Mouse (Mus musculus): ENCODE data around the gene Gkn3.

Gene Gkn3

GRCm38 (mm10) chr6:87388877-87389276 is at the start of gene Gkn3:
Gkn3 (minus strand) TSS chr6:87388935.
- no peak for DNase-seq (ENCODE audit: extremely low read depth, low read depth, low spot score)

DNA sequence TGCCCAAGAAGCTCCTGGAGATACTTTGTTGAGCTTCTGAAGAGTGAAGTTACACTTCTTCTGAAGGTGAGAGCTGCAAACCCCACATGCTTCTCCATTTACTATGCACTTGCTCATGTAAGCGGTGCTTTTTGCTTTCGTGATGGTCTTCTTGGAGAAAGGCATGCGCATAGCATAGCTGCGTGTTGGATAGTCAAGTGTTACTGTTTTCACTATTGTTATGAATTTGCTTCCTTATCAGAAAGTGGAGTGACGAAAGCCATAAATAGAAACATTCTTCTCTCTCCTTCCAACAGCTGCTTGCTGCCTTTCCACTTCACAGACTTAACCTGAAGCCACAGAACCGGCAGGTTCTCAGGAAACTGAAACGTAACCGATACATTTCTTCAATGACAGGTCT is 48.0 kb upstream of the Gkn3 start:
- DNase-seq (ENCODE audit: extremely low read depth, low read depth, low spot score), result no peak

GRCm38 (mm10) chr6:87435791-87436190 is 47.1 kb upstream of the Gkn3 start:
- no peak for DNase-seq (ENCODE audit: extremely low read depth, low read depth, low spot score)

DNA sequence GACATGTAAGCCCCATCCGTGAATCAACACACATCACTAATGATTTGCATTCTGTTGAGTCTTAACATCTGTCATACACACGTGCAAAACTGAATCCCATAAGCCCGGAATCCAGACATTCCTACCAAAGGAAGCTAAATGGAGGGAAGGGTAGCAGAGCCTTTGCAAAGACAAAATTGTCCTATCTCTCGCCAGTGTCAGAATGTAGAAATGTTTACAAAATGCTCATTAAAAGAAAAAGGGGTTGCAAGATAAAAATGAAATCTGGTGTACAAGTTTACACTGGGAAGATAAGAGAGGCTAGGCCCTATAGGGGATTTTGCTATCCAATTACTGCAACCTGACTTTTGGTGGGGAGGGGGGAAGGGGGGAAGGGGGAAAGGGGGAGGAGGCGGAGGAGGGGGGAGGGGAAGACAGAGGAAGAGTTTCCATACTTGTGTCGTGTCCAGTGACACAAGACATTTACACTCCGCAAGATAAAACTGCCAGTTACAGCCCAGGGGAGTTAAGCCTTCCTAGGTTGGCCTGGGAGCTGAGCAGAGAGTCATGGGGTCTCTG is 39.8 kb upstream of the Gkn3 start, which contains the start of gene Bmp10:
Bmp10 (plus strand) TSS at position 508 of the 558 bp plus-strand sequence.
- DNase-seq (ENCODE audit: extremely low read depth, low read depth, low spot score), result no peak

DNA sequence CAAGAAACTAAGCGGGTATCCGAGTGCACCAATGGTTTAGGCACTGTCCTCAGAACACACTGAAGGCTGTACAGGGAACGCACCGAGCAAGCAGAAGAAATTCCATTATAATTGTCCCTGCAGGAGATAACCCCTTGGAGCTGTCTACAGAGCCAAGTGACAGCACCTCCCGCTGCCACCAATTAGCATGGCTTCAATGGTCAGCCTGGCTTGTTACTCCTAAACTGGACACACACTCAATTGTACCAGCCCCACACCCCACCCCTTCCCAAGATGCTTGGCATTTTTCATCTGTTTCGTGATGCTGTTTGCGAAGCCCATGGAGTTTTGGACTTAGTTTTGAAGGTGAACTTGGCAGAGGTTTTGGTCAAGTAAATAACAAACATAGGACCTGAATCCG is 38.9 kb upstream of the Gkn3 start:
- no peak for DNase-seq (ENCODE audit: extremely low read depth, low read depth, low spot score)

GRCm38 (mm10) chr6:87426954-87427353 is 38.2 kb upstream of the Gkn3 start:
- DNase-seq (ENCODE audit: extremely low read depth, low read depth, low spot score), result no peak

DNA sequence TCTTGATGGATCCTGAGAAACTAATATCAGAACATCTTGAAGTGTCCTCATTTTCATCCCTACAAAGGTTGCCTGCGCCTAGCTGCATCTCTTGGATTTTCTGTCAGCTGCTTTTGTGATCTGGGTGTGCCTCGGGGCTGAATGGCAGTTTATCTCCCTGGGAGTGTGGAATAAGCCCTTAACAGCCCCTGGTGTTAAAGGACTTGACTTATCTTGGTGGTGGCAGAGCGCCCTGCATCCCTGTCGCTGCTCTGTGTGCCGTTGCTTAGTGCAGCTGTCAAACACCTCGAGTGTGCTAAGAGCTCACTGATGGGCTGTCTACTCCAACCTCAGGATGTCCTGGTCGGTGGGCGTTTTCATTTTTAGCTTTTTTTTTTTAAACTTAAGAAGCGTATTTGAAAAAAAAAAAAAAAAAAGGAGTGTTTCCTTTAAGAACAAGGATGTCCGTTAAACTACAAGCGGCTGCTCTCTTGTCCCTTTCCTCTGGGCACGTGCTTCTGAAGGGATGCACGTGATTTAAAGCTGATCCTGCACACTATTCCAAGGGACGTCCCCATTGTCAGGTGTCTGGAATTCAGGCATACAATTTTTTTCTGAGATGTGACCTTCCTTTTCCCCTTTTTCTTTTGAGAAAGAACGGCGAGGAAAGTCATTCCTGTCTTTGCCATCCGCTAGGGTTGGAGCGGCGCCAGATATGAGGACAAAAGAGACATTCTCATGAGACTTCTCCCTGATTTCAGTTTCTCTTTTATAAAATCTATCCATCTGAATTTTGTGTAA is 35.5 kb upstream of the Gkn3 start:
- no peak for DNase-seq (ENCODE audit: extremely low read depth, low read depth, low spot score)

- DNase-seq (ENCODE audit: extremely low read depth, low read depth, low spot score), result no peak
These were observed 33.6 kb upstream of the Gkn3 start for GRCm38 (mm10) chr6:87422304-87422703.

DNA sequence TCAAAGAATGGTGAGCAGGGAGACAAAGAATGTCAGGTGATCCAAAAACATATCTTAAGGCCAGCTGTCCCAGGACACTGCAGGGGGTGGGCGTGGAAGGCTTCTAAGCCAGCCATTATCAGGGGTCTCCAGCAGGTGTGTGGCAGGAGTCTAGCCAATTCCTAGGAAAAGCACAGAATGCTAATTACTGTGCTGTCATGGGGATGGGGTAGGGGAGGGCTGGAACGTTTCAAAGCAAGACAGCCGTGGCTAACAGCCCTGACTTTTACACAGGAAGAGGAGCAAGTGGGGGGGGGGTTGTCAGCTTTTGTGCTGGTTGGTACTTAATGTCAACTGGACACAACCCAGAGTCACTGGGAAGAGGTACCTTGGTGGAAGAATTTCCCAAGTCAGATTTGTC is 23.3 kb upstream of the Gkn3 start:
- no peak for DNase-seq (ENCODE audit: extremely low read depth, low read depth, low spot score)

DNA sequence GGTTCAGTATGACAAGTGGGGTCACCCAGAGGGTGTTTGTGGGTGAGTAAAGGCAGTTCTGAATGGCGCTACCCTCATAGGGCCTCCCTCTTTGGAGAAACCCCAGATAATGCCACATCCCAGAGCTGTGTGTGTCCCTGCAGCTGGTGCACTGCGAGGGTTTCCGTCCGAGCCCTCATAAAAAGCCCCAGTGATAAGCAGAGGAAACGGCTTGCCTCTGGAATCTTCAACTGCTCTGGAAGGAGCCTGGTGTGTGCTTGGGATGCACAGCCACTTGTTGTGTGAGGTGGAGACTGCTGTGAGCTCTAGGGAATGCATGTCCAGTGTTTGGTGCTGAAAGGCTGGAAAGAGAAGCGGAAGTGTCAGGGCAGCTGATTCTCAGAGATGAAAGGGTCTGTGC is 12.7 kb upstream of the Gkn3 start:
- DNase-seq (ENCODE audit: extremely low read depth, low read depth, low spot score), result no peak

GRCm38 (mm10) chr6:87399886-87400566 is 11.3 kb upstream of the Gkn3 start:
- no peak for DNase-seq (ENCODE audit: extremely low read depth, low read depth, low spot score)

- DNase-seq (ENCODE audit: extremely low read depth, low read depth, low spot score), result no peak
These were observed 10.4 kb upstream of the Gkn3 start for GRCm38 (mm10) chr6:87399137-87399536.

GRCm38 (mm10) chr6:87394783-87395182 is 6.0 kb upstream of the Gkn3 start:
- no peak for DNase-seq (ENCODE audit: extremely low read depth, low read depth, low spot score)

DNA sequence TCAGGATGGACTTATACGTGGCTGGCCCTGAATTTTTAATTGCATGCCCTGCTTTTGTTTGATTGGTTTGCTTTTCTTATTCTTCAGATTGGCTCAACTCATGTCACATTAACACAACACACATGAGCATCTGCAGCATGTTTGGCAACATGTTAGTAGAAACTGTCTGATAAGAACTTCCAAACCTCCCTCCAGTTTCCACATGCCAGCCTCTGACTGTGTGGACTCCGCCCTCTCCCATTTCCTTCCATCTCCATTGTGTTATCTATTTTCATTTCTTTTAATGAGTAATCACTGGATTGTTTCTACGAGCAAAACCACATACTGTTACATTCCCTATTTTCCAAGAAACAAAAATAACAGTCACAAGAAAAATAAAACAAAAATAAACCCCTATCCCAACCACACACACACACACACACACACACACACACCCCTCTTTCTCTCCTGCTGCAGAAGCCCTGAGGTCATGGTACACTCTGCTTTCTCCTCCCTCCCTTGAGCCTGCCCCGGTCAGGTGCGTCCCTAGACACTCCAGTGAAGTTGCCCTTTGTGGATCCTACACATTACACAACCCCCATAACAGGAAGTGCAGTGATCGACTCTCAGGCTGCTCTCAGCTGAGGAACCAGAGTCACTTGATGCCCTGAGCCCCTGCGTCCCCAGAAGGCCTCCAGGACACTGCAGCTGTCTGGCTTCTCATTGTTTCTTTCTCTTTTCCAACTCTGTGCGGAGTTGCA is 4.9 kb upstream of the Gkn3 start:
- DNase-seq (ENCODE audit: extremely low read depth, low read depth, low spot score), result no peak

DNA sequence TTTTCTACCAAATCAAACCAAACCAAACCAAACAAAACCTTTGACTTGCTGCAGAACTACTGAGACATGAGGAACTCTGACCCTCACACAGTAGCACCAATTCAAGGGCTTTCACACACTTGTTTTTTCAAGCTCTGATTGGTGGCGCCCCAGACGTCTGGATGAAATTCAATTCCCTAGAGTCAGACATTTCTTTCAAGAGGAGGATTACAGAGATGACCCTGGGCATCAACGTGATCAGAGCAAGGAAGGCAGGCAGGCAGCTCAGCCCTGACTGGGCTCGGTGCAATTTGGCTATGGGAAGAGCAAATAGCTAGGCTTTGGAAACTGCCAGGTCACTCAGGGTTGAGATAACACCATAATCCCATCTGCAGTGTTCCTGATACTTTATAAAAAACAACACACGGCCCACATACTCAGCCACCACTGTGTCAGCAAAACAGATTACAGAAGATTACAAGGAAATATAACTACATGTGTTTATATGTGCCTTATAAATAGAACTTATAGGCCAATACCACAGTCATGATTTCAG is 787 bp upstream of the Gkn3 start:
- no peak for DNase-seq (ENCODE audit: extremely low read depth, low read depth, low spot score)

- no peak for DNase-seq (ENCODE audit: extremely low read depth, low read depth, low spot score)
These were observed 2.1 kb downstream of the Gkn3 start for GRCm38 (mm10) chr6:87386681-87387080.

- DNase-seq (ENCODE audit: extremely low read depth, low read depth, low spot score), result no peak
These were observed 2.5 kb downstream of the Gkn3 start for GRCm38 (mm10) chr6:87386203-87386602.

DNA sequence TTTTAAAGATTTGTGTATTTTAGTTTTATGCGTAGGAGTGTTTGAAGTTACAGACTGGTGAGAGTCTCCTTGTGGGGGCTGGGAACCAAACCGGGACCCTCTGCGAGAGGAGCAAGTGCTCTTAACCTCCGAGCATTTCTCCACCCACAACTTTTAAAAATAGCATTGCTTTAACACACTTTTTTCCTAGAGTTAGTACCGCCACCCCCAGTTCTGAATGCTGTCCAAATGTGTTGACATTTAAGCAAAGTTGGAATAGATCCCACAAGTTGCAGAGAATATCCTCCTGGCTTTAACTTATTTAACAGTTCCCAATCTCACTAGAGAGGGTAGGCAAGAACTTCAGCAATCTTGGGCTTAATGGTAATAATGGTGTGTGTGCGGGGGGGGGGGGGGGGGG is 4.0 kb downstream of the Gkn3 start:
- no peak for DNase-seq (ENCODE audit: extremely low read depth, low read depth, low spot score)

DNA sequence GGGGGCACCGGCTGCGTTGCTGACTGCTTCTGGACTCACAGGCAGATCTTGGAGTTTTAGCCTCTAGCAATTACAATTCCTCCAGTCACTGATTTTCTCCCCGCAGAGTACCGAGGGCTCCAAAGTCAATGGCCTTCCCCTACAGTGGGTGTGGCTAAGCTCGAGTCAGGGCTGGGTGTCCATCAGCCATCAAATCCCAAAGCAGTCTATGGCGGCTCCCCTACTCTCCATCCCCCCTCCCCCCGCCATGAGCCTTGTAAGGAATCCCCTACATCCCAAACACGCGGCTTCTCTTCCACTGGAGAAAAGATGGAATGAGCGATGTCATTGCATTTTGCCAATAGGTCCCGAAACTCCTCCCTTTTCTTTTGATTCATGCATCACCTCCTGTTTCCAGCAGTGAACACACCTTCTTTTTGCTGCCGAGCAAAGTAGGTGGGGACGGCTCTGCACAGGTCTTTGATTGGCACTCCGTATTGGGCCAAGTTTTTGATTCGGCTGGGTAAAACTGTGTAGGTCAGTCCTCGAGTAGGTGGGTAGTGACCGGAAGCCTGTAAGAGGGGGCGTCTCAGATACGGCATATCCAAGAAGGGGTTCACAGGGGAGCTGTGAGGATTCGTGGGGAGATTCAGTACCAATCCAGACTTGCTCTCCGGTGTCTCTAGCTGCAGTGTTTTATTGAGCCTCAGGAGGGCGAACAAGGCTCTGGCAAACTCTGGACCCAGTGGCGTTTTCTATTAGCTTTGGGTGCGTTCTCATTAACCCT is 4.6 kb downstream of the Gkn3 start:
- DNase-seq (ENCODE audit: extremely low read depth, low read depth, low spot score), result no peak

- DNase-seq (ENCODE audit: extremely low read depth, low read depth, low spot score), result no peak
These were observed 15.7 kb downstream of the Gkn3 start, which contains the start of gene Gkn2 for GRCm38 (mm10) chr6:87373057-87373456. Gkn2 (plus strand) TSS chr6:87373357.
